Mouse (Mus musculus): ENCODE results near the gene Ackr4. TPM values are rescaled to one million over a fixed set of nuclear protein-coding genes. Genes with fewer than 3 reads are reported as not detected.

Ackr4 gene
- polyA plus RNA-seq, 1 experiment = 0.14 TPM

GRCm38 (mm10) chr9:104085730-104086429, 40.9 kb downstream of the Ackr4 start:
- H3K4me3 ChIP-seq (ENCODE audit: insufficient read depth, poor library complexity, severe bottlenecking) = no peak overlapping the region
- no peaks in the 10 kb centered on the region for H3K79me3 ChIP-seq (ENCODE audit: low read depth)
- H3K79me2 ChIP-seq (ENCODE audit: control insufficient read depth, insufficient read depth) = no peaks in the 10 kb centered on the region
- no peak for TF ChIP-seq CTCF (IDR thresholded peaks at IDR 0.05; ENCODE audit: control insufficient read depth, insufficient read depth, insufficient read length)
- TF ChIP-seq FOSL1 (IDR thresholded peaks at IDR 0.05; ENCODE audit: insufficient read depth, low read length, poor library complexity, severe bottlenecking) = no peak
- TF ChIP-seq MAX (IDR thresholded peaks at IDR 0.05) = no peak
- no peak for TF ChIP-seq MYOG (IDR thresholded peaks at IDR 0.05; ENCODE audit: control insufficient read depth, extremely low read depth, insufficient read length)
- TF ChIP-seq MYOD1 (IDR thresholded peaks at IDR 0.05; ENCODE audit: control insufficient read depth, insufficient read length, low read depth) = no peak
- TF ChIP-seq CEBPB (IDR thresholded peaks at IDR 0.05; ENCODE audit: low read depth) = no peak
- TF ChIP-seq USF1 (IDR thresholded peaks at IDR 0.05; ENCODE audit: low read depth) = no peak
- H3ac ChIP-seq (ENCODE audit: control insufficient read depth, insufficient read length, low read depth) = no peak overlapping the region
- H3K36me3 ChIP-seq (ENCODE audit: control insufficient read depth, insufficient read depth) = no peaks in the 10 kb centered on the region
- no peaks in the 10 kb centered on the region for H3K27me3 ChIP-seq (ENCODE audit: control insufficient read depth, insufficient read depth, insufficient read length)

GRCm38 (mm10) chr9:104080038-104080437, 46.7 kb downstream of the Ackr4 start:
- Histone ChIP-seq H3K79me2 (ENCODE audit: control insufficient read depth, insufficient read depth) (no peaks in the 10 kb centered on the region), H3K4me3 (ENCODE audit: insufficient read depth, poor library complexity, severe bottlenecking) (no peak overlapping the region), H3K79me3 (ENCODE audit: low read depth) (no peaks in the 10 kb centered on the region), H3K27me3 (ENCODE audit: control insufficient read depth, insufficient read depth, insufficient read length) (no peaks in the 10 kb centered on the region), H3K36me3 (ENCODE audit: control insufficient read depth, insufficient read depth) (no peaks in the 10 kb centered on the region), H3ac (ENCODE audit: control insufficient read depth, insufficient read length, low read depth) (no peak overlapping the region)
- TF ChIP-seq MAX (IDR thresholded peaks at IDR 0.05) (no peak), USF1 (IDR thresholded peaks at IDR 0.05; ENCODE audit: low read depth) (no peak), CEBPB (IDR thresholded peaks at IDR 0.05; ENCODE audit: low read depth) (no peak), MYOG (IDR thresholded peaks at IDR 0.05; ENCODE audit: control insufficient read depth, extremely low read depth, insufficient read length) (no peak), FOSL1 (IDR thresholded peaks at IDR 0.05; ENCODE audit: insufficient read depth, low read length, poor library complexity, severe bottlenecking) (no peak), MYOD1 (IDR thresholded peaks at IDR 0.05; ENCODE audit: control insufficient read depth, insufficient read length, low read depth) (no peak), CTCF (IDR thresholded peaks at IDR 0.05; ENCODE audit: control insufficient read depth, insufficient read depth, insufficient read length) (no peak)

- Histone ChIP-seq H3ac (ENCODE audit: control insufficient read depth, insufficient read length, low read depth) (no peak overlapping the region), H3K4me3 (ENCODE audit: insufficient read depth, poor library complexity, severe bottlenecking) (no peak overlapping the region), H3K27me3 (ENCODE audit: control insufficient read depth, insufficient read depth, insufficient read length) (no peaks in the 10 kb centered on the region), H3K36me3 (ENCODE audit: control insufficient read depth, insufficient read depth) (no peaks in the 10 kb centered on the region), H3K79me2 (ENCODE audit: control insufficient read depth, insufficient read depth) (no peaks in the 10 kb centered on the region), H3K79me3 (ENCODE audit: low read depth) (no peaks in the 10 kb centered on the region)
- no peak for TF ChIP-seq MYOD1 (IDR thresholded peaks at IDR 0.05; ENCODE audit: control insufficient read depth, insufficient read length, low read depth)
- no peak for TF ChIP-seq MAX (IDR thresholded peaks at IDR 0.05)
- no peak for TF ChIP-seq USF1 (IDR thresholded peaks at IDR 0.05; ENCODE audit: low read depth)
- no peak for TF ChIP-seq FOSL1 (IDR thresholded peaks at IDR 0.05; ENCODE audit: insufficient read depth, low read length, poor library complexity, severe bottlenecking)
- TF ChIP-seq MYOG (IDR thresholded peaks at IDR 0.05; ENCODE audit: control insufficient read depth, extremely low read depth, insufficient read length) = no peak
- no peak for TF ChIP-seq CEBPB (IDR thresholded peaks at IDR 0.05; ENCODE audit: low read depth)
- peak; percentile 4 for TF ChIP-seq CTCF (IDR thresholded peaks at IDR 0.05; ENCODE audit: control insufficient read depth, insufficient read depth, insufficient read length)
Observed at GRCm38 (mm10) chr9:104079379-104079778, 47.4 kb downstream of the Ackr4 start.

- no peak overlapping the region for H3K4me3 ChIP-seq (ENCODE audit: insufficient read depth, poor library complexity, severe bottlenecking)
- no peaks in the 10 kb centered on the region for H3K36me3 ChIP-seq (ENCODE audit: control insufficient read depth, insufficient read depth)
- no peak overlapping the region for H3ac ChIP-seq (ENCODE audit: control insufficient read depth, insufficient read length, low read depth)
- TF ChIP-seq MYOG (IDR thresholded peaks at IDR 0.05; ENCODE audit: control insufficient read depth, extremely low read depth, insufficient read length) = no peak
- TF ChIP-seq CTCF (IDR thresholded peaks at IDR 0.05; ENCODE audit: control insufficient read depth, insufficient read depth, insufficient read length) = no peak
- TF ChIP-seq MAX (IDR thresholded peaks at IDR 0.05) = no peak
- no peak for TF ChIP-seq CEBPB (IDR thresholded peaks at IDR 0.05; ENCODE audit: low read depth)
- TF ChIP-seq MYOD1 (IDR thresholded peaks at IDR 0.05; ENCODE audit: control insufficient read depth, insufficient read length, low read depth) = no peak
- no peak for TF ChIP-seq USF1 (IDR thresholded peaks at IDR 0.05; ENCODE audit: low read depth)
- TF ChIP-seq FOSL1 (IDR thresholded peaks at IDR 0.05; ENCODE audit: insufficient read depth, low read length, poor library complexity, severe bottlenecking) = no peak
- H3K79me3 ChIP-seq (ENCODE audit: low read depth) = no peaks in the 10 kb centered on the region
- H3K27me3 ChIP-seq (ENCODE audit: control insufficient read depth, insufficient read depth, insufficient read length) = no peaks in the 10 kb centered on the region
- no peaks in the 10 kb centered on the region for H3K79me2 ChIP-seq (ENCODE audit: control insufficient read depth, insufficient read depth)
Observed at GRCm38 (mm10) chr9:104078780-104079179, 48.0 kb downstream of the Ackr4 start.

- Histone ChIP-seq H3K79me3 (ENCODE audit: low read depth) (no peaks in the 10 kb centered on the region), H3K36me3 (ENCODE audit: control insufficient read depth, insufficient read depth) (no peaks in the 10 kb centered on the region), H3ac (ENCODE audit: control insufficient read depth, insufficient read length, low read depth) (no peak overlapping the region), H3K4me3 (ENCODE audit: insufficient read depth, poor library complexity, severe bottlenecking) (no peak overlapping the region), H3K79me2 (ENCODE audit: control insufficient read depth, insufficient read depth) (no peaks in the 10 kb centered on the region), H3K27me3 (ENCODE audit: control insufficient read depth, insufficient read depth, insufficient read length) (no peaks in the 10 kb centered on the region)
- TF ChIP-seq CEBPB (IDR thresholded peaks at IDR 0.05; ENCODE audit: low read depth) (no peak), MYOD1 (IDR thresholded peaks at IDR 0.05; ENCODE audit: control insufficient read depth, insufficient read length, low read depth) (no peak), CTCF (IDR thresholded peaks at IDR 0.05; ENCODE audit: control insufficient read depth, insufficient read depth, insufficient read length) (no peak), FOSL1 (IDR thresholded peaks at IDR 0.05; ENCODE audit: insufficient read depth, low read length, poor library complexity, severe bottlenecking) (no peak), MAX (IDR thresholded peaks at IDR 0.05) (no peak), MYOG (IDR thresholded peaks at IDR 0.05; ENCODE audit: control insufficient read depth, extremely low read depth, insufficient read length) (no peak), USF1 (IDR thresholded peaks at IDR 0.05; ENCODE audit: low read depth) (no peak)
Observed at GRCm38 (mm10) chr9:104075808-104076207, 50.9 kb downstream of the Ackr4 start.
